Mouse (Mus musculus) stomach, adult 2 months (tissue): Measurements from ENCODE around the gene Dhx58. TPM values are rescaled to one million over a fixed set of nuclear protein-coding genes. Genes with fewer than 3 reads are reported as not detected.

Experiments
- polyA plus RNA-seq: library from polyadenylated mRNA; depleted of rRNA; stranded (reverse); fragments of >200 nt; gene quantifications from 2 replicates; pipeline ENCODE4 v1.2.3, GENCODE M21; 2012; rRNA removed

Gene Dhx58
- polyA plus RNA-seq = 2.0 and 5.4 TPM in 2 replicates

GRCm38 (mm10) chr11:100703851-100704531 is at the start of gene Dhx58:
Gene Dhx58 (minus strand): TSS chr11:100704271.

GRCm38 (mm10) chr11:100738066-100738604 is 34.1 kb upstream of the Dhx58 start, which contains the start of gene Rab5c:
Gene Rab5c (minus strand): TSS chr11:100738215.

GRCm38 (mm10) chr11:100713735-100714533 is 9.9 kb upstream of the Dhx58 start, which contains the start of gene Hspb9:
Gene Hspb9 (plus strand): TSS chr11:100713850.

GRCm38 (mm10) chr11:100711783-100712615 is 7.9 kb upstream of the Dhx58 start, which contains the start of gene Kat2a:
Gene Kat2a (minus strand): TSS chr11:100712465.

GRCm38 (mm10) chr11:100692164-100692616 is 11.9 kb downstream of the Dhx58 start, which contains the start of gene Zfp385c:
Gene Zfp385c (minus strand): TSS chr11:100692455.

Other genes with a start within 250 kb of the Dhx58 start
- 0.87 and 1.6 TPM in 2 replicates for gene Klhl11, start 231.5 kb downstream of the Dhx58 start, polyA plus RNA-seq
- 17.6 and 20.0 TPM in 2 replicates for gene Acly, start 176.3 kb downstream of the Dhx58 start, polyA plus RNA-seq
- 0.19 and 0.40 TPM in 2 replicates for gene Ttc25, start 158.7 kb downstream of the Dhx58 start, polyA plus RNA-seq
- gene Cnp, start 129.4 kb downstream of the Dhx58 start, polyA plus RNA-seq = 9.3 and 11.7 TPM in 2 replicates
- 45.0 and 47.0 TPM in 2 replicates for gene Nkiras2, start 85.0 kb downstream of the Dhx58 start, polyA plus RNA-seq
- gene Dnajc7, start 84.1 kb downstream of the Dhx58 start, polyA plus RNA-seq = 3.6 and 5.6 TPM in 2 replicates
- gene Zfp385c, start 11.8 kb downstream of the Dhx58 start, polyA plus RNA-seq = 2.3 TPM in 2 replicates
- 20.3 and 20.9 TPM in 2 replicates for gene Kat2a, start 8.2 kb upstream of the Dhx58 start, polyA plus RNA-seq
- gene Hspb9, start 9.6 kb upstream of the Dhx58 start, polyA plus RNA-seq = not detected in 2 replicates
- gene Rab5c, start 33.9 kb upstream of the Dhx58 start, polyA plus RNA-seq = 128 and 132 TPM in 2 replicates
- not detected in 2 replicates for gene Kcnh4, start 55.7 kb upstream of the Dhx58 start, polyA plus RNA-seq
- gene Hcrt, start 58.7 kb upstream of the Dhx58 start, polyA plus RNA-seq = not detected in 2 replicates
- gene Ghdc, start 66.7 kb upstream of the Dhx58 start, polyA plus RNA-seq = 5.9 and 6.6 TPM in 2 replicates
- 7.1 and 7.4 TPM in 2 replicates for gene Stat5b, start 146.5 kb upstream of the Dhx58 start, polyA plus RNA-seq
- gene Stat5a, start 155.1 kb upstream of the Dhx58 start, polyA plus RNA-seq = 12.2 and 12.6 TPM in 2 replicates
- 31.8 and 35.5 TPM in 2 replicates for gene Stat3, start 235.3 kb upstream of the Dhx58 start, polyA plus RNA-seq